Mouse (Mus musculus): Measurements from ENCODE around the gene Dixdc1. TPM values are rescaled to one million over a fixed set of nuclear protein-coding genes. Genes with fewer than 3 reads are reported as not detected.

Dixdc1 gene
- polyA plus RNA-seq, 1 experiment from 2014 or later = 35.1 TPM

- Histone ChIP-seq H3K4me1 (ENCODE audit: control insufficient read depth, insufficient read depth, low read length) (peaks cover 13% of the 10 kb centered on the region; the same call in 1 of the 2 replicates), H3K4me2 (ENCODE audit: low read length) (peak within 1 kb of the TSS; percentile 75), H3K9ac (replicated peaks; ENCODE audit: low read length) (peak within 1 kb of the TSS; percentile 70), H3K9me3 (ENCODE audit: control insufficient read depth, low read length) (no peaks in the 10 kb centered on the region), H3K27ac (replicated peaks; ENCODE audit: low read depth, low read length) (peak within 1 kb of the TSS; percentile 92), H3K4me3 (replicated peaks; ENCODE audit: low read depth, low read length) (peak within 1 kb of the TSS; percentile 68), H3K36me3 (ENCODE audit: control insufficient read depth, insufficient read depth, low read length) (peaks cover 19% of the 10 kb centered on the region), H3K27me3 (ENCODE audit: control insufficient read depth, insufficient read depth, low read length) (no peaks in the 10 kb centered on the region)
- WGBS = 4% methylated on average over 59 of the region's 59 CpGs
- ATAC-seq (ENCODE audit: low FRiP score, low TSS enrichment) (peak; percentile 96), DNase-seq (peak; percentile 99)
These were observed 29.0 kb upstream of the Dixdc1 start, which contains the start of gene Fdxacb1 for GRCm38 (mm10) chr9:50768107-50769002. Gene Fdxacb1 (plus strand): TSS chr9:50768236.

GRCm38 (mm10) chr9:50767531-50768106 lies 28.3 kb upstream of the Dixdc1 start:
- Histone ChIP-seq H3K4me2 (ENCODE audit: low read length) (peak overlapping the region; percentile 75), H3K4me1 (ENCODE audit: control insufficient read depth, insufficient read depth, low read length) (peaks cover 13% of the 10 kb centered on the region; the same call in 1 of the 2 replicates), H3K9ac (replicated peaks; ENCODE audit: low read length) (peak overlapping the region; percentile 70), H3K4me3 (replicated peaks; ENCODE audit: low read depth, low read length) (peak overlapping the region; percentile 68), H3K27me3 (ENCODE audit: control insufficient read depth, insufficient read depth, low read length) (no peaks in the 10 kb centered on the region), H3K36me3 (ENCODE audit: control insufficient read depth, insufficient read depth, low read length) (peaks cover 19% of the 10 kb centered on the region), H3K9me3 (ENCODE audit: control insufficient read depth, low read length) (no peaks in the 10 kb centered on the region), H3K27ac (replicated peaks; ENCODE audit: low read depth, low read length) (peak overlapping the region; percentile 92)
- 6% methylated on average over 17 of the region's 17 CpGs for WGBS
- DNase-seq (no peak), ATAC-seq (ENCODE audit: low FRiP score, low TSS enrichment) (no peak; the same call in 1 of the 2 replicates)

GRCm38 (mm10) chr9:50763331-50763730 lies 24.0 kb upstream of the Dixdc1 start:
- ATAC-seq (ENCODE audit: low FRiP score, low TSS enrichment) (no peak), DNase-seq (peak; percentile 66)
- Histone ChIP-seq H3K9me3 (ENCODE audit: control insufficient read depth, low read length) (no peaks in the 10 kb centered on the region), H3K4me2 (ENCODE audit: low read length) (no peak overlapping the region), H3K4me3 (replicated peaks; ENCODE audit: low read depth, low read length) (no peak overlapping the region), H3K9ac (replicated peaks; ENCODE audit: low read length) (no peak overlapping the region), H3K27me3 (ENCODE audit: control insufficient read depth, insufficient read depth, low read length) (no peaks in the 10 kb centered on the region), H3K4me1 (ENCODE audit: control insufficient read depth, insufficient read depth, low read length) (peaks cover 6% of the 10 kb centered on the region; the same call in 1 of the 2 replicates), H3K36me3 (ENCODE audit: control insufficient read depth, insufficient read depth, low read length) (peaks cover 4% of the 10 kb centered on the region; the same call in 1 of the 2 replicates), H3K27ac (replicated peaks; ENCODE audit: low read depth, low read length) (no peak overlapping the region)
- 81% methylated on average over 1 of the region's 1 CpGs for WGBS

GRCm38 (mm10) chr9:50761520-50762243 lies 22.4 kb upstream of the Dixdc1 start:
- Histone ChIP-seq H3K9ac (replicated peaks; ENCODE audit: low read length) (no peak overlapping the region), H3K4me2 (ENCODE audit: low read length) (no peak overlapping the region), H3K27me3 (ENCODE audit: control insufficient read depth, insufficient read depth, low read length) (no peaks in the 10 kb centered on the region), H3K9me3 (ENCODE audit: control insufficient read depth, low read length) (no peaks in the 10 kb centered on the region), H3K27ac (replicated peaks; ENCODE audit: low read depth, low read length) (no peak overlapping the region), H3K4me1 (ENCODE audit: control insufficient read depth, insufficient read depth, low read length) (no peaks in the 10 kb centered on the region), H3K4me3 (replicated peaks; ENCODE audit: low read depth, low read length) (no peak overlapping the region), H3K36me3 (ENCODE audit: control insufficient read depth, insufficient read depth, low read length) (peaks cover 4% of the 10 kb centered on the region; the same call in 1 of the 2 replicates)
- no peak for DNase-seq
- ATAC-seq (ENCODE audit: low FRiP score, low TSS enrichment) = no peak
- WGBS = 67% methylated on average over 6 of the region's 6 CpGs

GRCm38 (mm10) chr9:50756711-50757110 lies 17.4 kb upstream of the Dixdc1 start:
- Histone ChIP-seq H3K27me3 (ENCODE audit: control insufficient read depth, insufficient read depth, low read length) (no peaks in the 10 kb centered on the region), H3K36me3 (ENCODE audit: control insufficient read depth, insufficient read depth, low read length) (no peaks in the 10 kb centered on the region), H3K4me3 (replicated peaks; ENCODE audit: low read depth, low read length) (no peak overlapping the region), H3K4me2 (ENCODE audit: low read length) (no peak overlapping the region), H3K9me3 (ENCODE audit: control insufficient read depth, low read length) (no peaks in the 10 kb centered on the region), H3K4me1 (ENCODE audit: control insufficient read depth, insufficient read depth, low read length) (no peaks in the 10 kb centered on the region), H3K27ac (replicated peaks; ENCODE audit: low read depth, low read length) (no peak overlapping the region), H3K9ac (replicated peaks; ENCODE audit: low read length) (no peak overlapping the region)
- WGBS = 57% methylated on average over 5 of the region's 5 CpGs
- ATAC-seq (ENCODE audit: low FRiP score, low TSS enrichment) (no peak), DNase-seq (no peak)

GRCm38 (mm10) chr9:50753947-50754346 lies 14.6 kb upstream of the Dixdc1 start:
- H3K9ac ChIP-seq (replicated peaks; ENCODE audit: low read length) = no peak overlapping the region
- no peak overlapping the region for H3K27ac ChIP-seq (replicated peaks; ENCODE audit: low read depth, low read length)
- no peaks in the 10 kb centered on the region for H3K4me1 ChIP-seq (ENCODE audit: control insufficient read depth, insufficient read depth, low read length)
- H3K4me3 ChIP-seq (replicated peaks; ENCODE audit: low read depth, low read length) = no peak overlapping the region
- H3K27me3 ChIP-seq (ENCODE audit: control insufficient read depth, insufficient read depth, low read length) = no peaks in the 10 kb centered on the region
- no peaks in the 10 kb centered on the region for H3K9me3 ChIP-seq (ENCODE audit: control insufficient read depth, low read length)
- no peak overlapping the region for H3K4me2 ChIP-seq (ENCODE audit: low read length)
- DNase-seq (no peak), ATAC-seq (ENCODE audit: low FRiP score, low TSS enrichment) (no peak)
- H3K36me3 ChIP-seq (ENCODE audit: control insufficient read depth, insufficient read depth, low read length) = no peaks in the 10 kb centered on the region
- WGBS = 74% methylated on average over 7 of the region's 7 CpGs

GRCm38 (mm10) chr9:50752784-50753615 lies 13.7 kb upstream of the Dixdc1 start:
- 67% methylated on average over 17 of the region's 17 CpGs for WGBS
- Histone ChIP-seq H3K4me3 (replicated peaks; ENCODE audit: low read depth, low read length) (no peak overlapping the region), H3K9me3 (ENCODE audit: control insufficient read depth, low read length) (no peaks in the 10 kb centered on the region), H3K9ac (replicated peaks; ENCODE audit: low read length) (no peak overlapping the region), H3K4me2 (ENCODE audit: low read length) (no peak overlapping the region), H3K4me1 (ENCODE audit: control insufficient read depth, insufficient read depth, low read length) (no peaks in the 10 kb centered on the region), H3K27me3 (ENCODE audit: control insufficient read depth, insufficient read depth, low read length) (no peaks in the 10 kb centered on the region), H3K36me3 (ENCODE audit: control insufficient read depth, insufficient read depth, low read length) (no peaks in the 10 kb centered on the region), H3K27ac (replicated peaks; ENCODE audit: low read depth, low read length) (no peak overlapping the region)
- DNase-seq = peak; percentile 13
- ATAC-seq (ENCODE audit: low FRiP score, low TSS enrichment) = no peak

GRCm38 (mm10) chr9:50752054-50752602 lies 12.8 kb upstream of the Dixdc1 start, which contains the start of gene Hspb2:
Gene Hspb2 (minus strand): TSS chr9:50752354.
- Histone ChIP-seq H3K36me3 (ENCODE audit: control insufficient read depth, insufficient read depth, low read length) (no peaks in the 10 kb centered on the region), H3K4me1 (ENCODE audit: control insufficient read depth, insufficient read depth, low read length) (no peaks in the 10 kb centered on the region), H3K4me2 (ENCODE audit: low read length) (no peak within 1 kb of the TSS), H3K27ac (replicated peaks; ENCODE audit: low read depth, low read length) (no peak within 1 kb of the TSS), H3K9me3 (ENCODE audit: control insufficient read depth, low read length) (no peaks in the 10 kb centered on the region), H3K4me3 (replicated peaks; ENCODE audit: low read depth, low read length) (no peak within 1 kb of the TSS), H3K27me3 (ENCODE audit: control insufficient read depth, insufficient read depth, low read length) (no peaks in the 10 kb centered on the region), H3K9ac (replicated peaks; ENCODE audit: low read length) (no peak within 1 kb of the TSS)
- ATAC-seq (ENCODE audit: low FRiP score, low TSS enrichment) (no peak), DNase-seq (no peak)
- 78% methylated on average over 14 of the region's 14 CpGs for WGBS
